In the genomic region with DNA sequence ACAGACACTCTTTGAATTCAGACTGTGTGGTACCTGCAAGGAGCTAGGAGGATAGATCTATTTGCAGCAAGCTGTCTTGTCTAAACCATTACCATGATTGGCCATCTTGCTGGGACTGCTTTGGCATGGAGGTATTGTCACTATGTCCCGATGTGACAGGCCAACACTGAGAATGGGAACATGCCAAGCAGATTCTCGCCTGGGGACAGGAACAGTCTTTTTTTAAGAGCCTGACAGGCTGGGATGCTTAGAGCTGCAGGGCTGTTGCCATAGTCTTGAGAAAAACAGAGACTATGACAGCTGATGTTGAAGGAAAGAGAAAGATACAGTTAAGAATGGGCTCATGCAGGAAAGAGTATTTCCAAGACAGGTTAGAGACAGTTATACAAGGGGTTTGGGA, we compare ENCODE assay signal across 25 mouse cellular contexts.
DNase-seq lines count a peak whose midpoint lies in the region; ATAC-seq and TF ChIP-seq lines count a peak whose summit lies in the region.
"Had no signal": no experiment of that assay in that cellular context is flagged by ENCODE, and none has a peak within 500 bp of the region (broad histone marks: within the 10 kb centered on the region; RNA-seq: fewer than 3 reads in every experiment).

No protein-coding gene starts in this region.

- peaks cover 4% of the 10 kb centered on the region for H3K79me2 ChIP-seq in MEL (ENCODE audit: control insufficient read depth, insufficient read depth, low read length, poor library complexity)

- no peak overlapping the region for H3K4me2 ChIP-seq in forebrain, postnatal 0 days (ENCODE audit: low read depth)
- H3K4me2 ChIP-seq in forebrain, embryonic 12.5 days: no peak overlapping the region
- no peak overlapping the region for H3K4me2 ChIP-seq in liver, embryonic 11.5 days
- H3K4me2 ChIP-seq: heart, embryonic 12.5 days; hindbrain, embryonic 13.5 days; liver, embryonic 13.5 days had no signal

- H3K27ac ChIP-seq in forebrain, postnatal 0 days (ENCODE audit: low read depth, low read length): no peak overlapping the region
- H3K27ac ChIP-seq in forebrain, embryonic 12.5 days: no peak overlapping the region
- peak overlapping the region; percentile 66 for H3K27ac ChIP-seq in MEL (ENCODE audit: control insufficient read depth, low read depth, low read length)
- no peak overlapping the region for H3K27ac ChIP-seq in liver, embryonic 11.5 days (ENCODE audit: low read depth, low read length)
- H3K27ac ChIP-seq: gastrocnemius, adult 2 months; heart, adult 2 months; hindbrain, embryonic 13.5 days; left cerebral cortex, adult 2 months; liver, embryonic 13.5 days; macrophage had no signal

- TF ChIP-seq RAD21 in MEL (IDR thresholded peaks at IDR 0.05; ENCODE audit: low read depth, low read length): no peak

- ATAC-seq in forebrain, postnatal 0 days: peak; percentile 54
- no peak for ATAC-seq in forebrain, embryonic 12.5 days (ENCODE audit: low FRiP score)
- no peak for ATAC-seq in liver, embryonic 11.5 days (replicated peaks; ENCODE audit: low FRiP score)
- ATAC-seq: forebrain, embryonic 14.5 days; inflammation-experienced regulatory T-cells, adult 6 months had no signal

- no peaks in the 10 kb centered on the region for H3K27me3 ChIP-seq in forebrain, postnatal 0 days (ENCODE audit: insufficient read depth, low read length)
- H3K27me3 ChIP-seq in forebrain, embryonic 12.5 days: no peaks in the 10 kb centered on the region
- no peaks in the 10 kb centered on the region for H3K27me3 ChIP-seq in MEL (ENCODE audit: control insufficient read depth in 1 of 2, insufficient read depth in 2 of 2, low read length in 2 of 2)
- no peaks in the 10 kb centered on the region for H3K27me3 ChIP-seq in liver, embryonic 11.5 days (replicated peaks; ENCODE audit: control insufficient read depth, insufficient read depth, low read length)
- H3K27me3 ChIP-seq: heart, embryonic 12.5 days; hindbrain, embryonic 13.5 days; liver, embryonic 13.5 days had no signal

- no peak overlapping the region for H3K9ac ChIP-seq in forebrain, postnatal 0 days
- H3K9ac ChIP-seq in forebrain, embryonic 12.5 days: no peak overlapping the region
- peak overlapping the region; percentile 16 for H3K9ac ChIP-seq in MEL (ENCODE audit: control insufficient read depth, low read depth, low read length, poor library complexity, severe bottlenecking)
- no peak overlapping the region for H3K9ac ChIP-seq in liver, embryonic 11.5 days (ENCODE audit: low read depth, low read length)
- H3K9ac ChIP-seq: heart, embryonic 12.5 days; hindbrain, embryonic 13.5 days; liver, embryonic 13.5 days had no signal

- peak; percentile 57 for DNase-seq in forebrain, postnatal 0 days
- DNase-seq in MEL (ENCODE audit: low read depth, low spot score): no peak
- peak; percentile 13 to 15 for DNase-seq in cerebellum, adult 18-20 months
- DNase-seq in cerebellum, postnatal 10 days: peak; percentile 47 to 58
- no peak for DNase-seq in liver, embryonic 11.5 days (ENCODE audit: low spot score)
- DNase-seq in layer of hippocampus, adult 9-10 months (ENCODE audit: low spot score): no peak
- DNase-seq: adrenal gland, postnatal 14 days; gastrocnemius, adult 2 months; heart, adult 2 months; heart, postnatal 4 days; kidney, adult 11 months; kidney, postnatal 14 days; liver, embryonic 13.5 days; lung, adult 18-20 months; lung, postnatal 10 days; midbrain, embryonic 14.5 days; right cerebral cortex, postnatal 14 days; thymus, postnatal 4 days had no signal

- H3K4me3 ChIP-seq in forebrain, postnatal 0 days (ENCODE audit: low read depth, low read length): no peak overlapping the region
- H3K4me3 ChIP-seq in forebrain, embryonic 12.5 days (replicated peaks): no peak overlapping the region
- H3K4me3 ChIP-seq in MEL (ENCODE audit: control insufficient read depth in 1 of 2, insufficient read depth in 1 of 2, low read depth in 2 of 2, low read length in 2 of 2): peak overlapping the region in 1 of 2 experiments; percentile 31; a peak in 3 of 4 replicates
- H3K4me3 ChIP-seq in liver, embryonic 11.5 days (ENCODE audit: low read depth, low read length): no peak overlapping the region
- H3K4me3 ChIP-seq: gastrocnemius, adult 2 months; heart, adult 2 months; heart, embryonic 12.5 days; hindbrain, embryonic 13.5 days; left cerebral cortex, adult 2 months; liver, embryonic 13.5 days had no signal

- no peak for TF ChIP-seq CTCF in forebrain, postnatal 0 days (IDR thresholded peaks at IDR 0.05; ENCODE audit: low read depth)
- no peak for TF ChIP-seq CTCF in MEL (IDR thresholded peaks at IDR 0.05 in 2 of 3, conservative IDR thresholded peaks at IDR 0.05 in 1 of 3; ENCODE audit: control insufficient read depth in 1 of 3, insufficient read depth in 1 of 3, low read depth in 2 of 3, low read length in 3 of 3, poor library complexity in 1 of 3, severe bottlenecking in 1 of 3)

- no peak for TF ChIP-seq EP300 in MEL (IDR thresholded peaks at IDR 0.05; ENCODE audit: low read depth in 1 of 2, low read length in 2 of 2)

- H3K4me1 ChIP-seq in forebrain, postnatal 0 days (ENCODE audit: insufficient read depth): no peaks in the 10 kb centered on the region
- peaks cover 3% of the 10 kb centered on the region for H3K4me1 ChIP-seq in forebrain, embryonic 12.5 days
- peaks cover 8 to 32% of the 10 kb centered on the region in 2 experiments for H3K4me1 ChIP-seq in MEL (ENCODE audit: control insufficient read depth in 1 of 2, insufficient read depth in 2 of 2, low read length in 2 of 2)
- no peaks in the 10 kb centered on the region for H3K4me1 ChIP-seq in liver, embryonic 11.5 days (replicated peaks; ENCODE audit: control insufficient read depth, insufficient read depth, low read length)
- H3K4me1 ChIP-seq: liver, embryonic 13.5 days had no signal

- H3K36me3 ChIP-seq in forebrain, postnatal 0 days (ENCODE audit: insufficient read depth): no peaks in the 10 kb centered on the region
- H3K36me3 ChIP-seq in forebrain, embryonic 12.5 days (replicated peaks): no peaks in the 10 kb centered on the region
- peaks cover 0 to 27% of the 10 kb centered on the region in 2 experiments; a peak in 2 of 4 replicates for H3K36me3 ChIP-seq in MEL (ENCODE audit: control insufficient read depth in 1 of 2, insufficient read depth in 2 of 2, low read length in 2 of 2)
- no peaks in the 10 kb centered on the region for H3K36me3 ChIP-seq in liver, embryonic 11.5 days (ENCODE audit: control insufficient read depth, insufficient read depth, low read length)
- H3K36me3 ChIP-seq: heart, embryonic 12.5 days; hindbrain, embryonic 13.5 days; liver, embryonic 13.5 days had no signal

- H3K9me3 ChIP-seq in forebrain, postnatal 0 days (ENCODE audit: low read length): no peaks in the 10 kb centered on the region
- no peaks in the 10 kb centered on the region for H3K9me3 ChIP-seq in forebrain, embryonic 12.5 days
- no peaks in the 10 kb centered on the region for H3K9me3 ChIP-seq in MEL (replicated peaks; ENCODE audit: insufficient read depth, low read length)
- no peaks in the 10 kb centered on the region for H3K9me3 ChIP-seq in liver, embryonic 11.5 days (ENCODE audit: control insufficient read depth, low read length)
- H3K9me3 ChIP-seq: heart, embryonic 12.5 days; hindbrain, embryonic 13.5 days; liver, embryonic 13.5 days had no signal

- no peak for TF ChIP-seq POLR2A in MEL (IDR thresholded peaks at IDR 0.05; ENCODE audit: control insufficient read depth in 1 of 2, insufficient read depth in 1 of 2, low read depth in 1 of 2, low read length in 2 of 2, poor library complexity in 1 of 2)

- WGBS in forebrain, postnatal 0 days: 49% methylated on average over 2 of the region's 2 CpGs
- WGBS in forebrain, embryonic 12.5 days: 84% methylated on average over 2 of the region's 2 CpGs
- WGBS in liver, embryonic 11.5 days: 79% methylated on average over 2 of the region's 2 CpGs

TF ChIP-seq in MEL, 35 proteins besides CTCF, POLR2A, EP300 and RAD21:
- TF ChIP-seq MAX (IDR thresholded peaks at IDR 0.05; ENCODE audit: low read length) (no peak), NELFE (IDR thresholded peaks at IDR 0.05; ENCODE audit: low read depth, low read length) (no peak), NRF1 (IDR thresholded peaks at IDR 0.05; ENCODE audit: insufficient read depth, low read depth, low read length, poor library complexity, severe bottlenecking) (no peak), CHD2 (IDR thresholded peaks at IDR 0.05; ENCODE audit: low read length) (no peak), TBP (IDR thresholded peaks at IDR 0.05; ENCODE audit: low read depth, low read length) (no peak), GABPA (IDR thresholded peaks at IDR 0.05; ENCODE audit: low read depth, low read length) (no peak), USF1 (IDR thresholded peaks at IDR 0.05; ENCODE audit: low read depth, low read length) (no peak), ZC3H11A (IDR thresholded peaks at IDR 0.05; ENCODE audit: low read depth, low read length) (no peak), HCFC1 (IDR thresholded peaks at IDR 0.05; ENCODE audit: low read depth, low read length) (no peak), MYC (IDR thresholded peaks at IDR 0.05; ENCODE audit: low read depth, low read length) (no peak), E2F4 (IDR thresholded peaks at IDR 0.05; ENCODE audit: borderline replicate concordance, low read depth, low read length) (no peak), KAT2A (conservative IDR thresholded peaks at IDR 0.05; ENCODE audit: low read depth, low read length) (no peak), MXI1 (IDR thresholded peaks at IDR 0.05; ENCODE audit: low read depth, low read length) (no peak), GATA1 (IDR thresholded peaks at IDR 0.05; ENCODE audit: low read depth, low read length) (no peak), MAZ (IDR thresholded peaks at IDR 0.05; ENCODE audit: low read depth, low read length) (no peak), TAL1 (IDR thresholded peaks at IDR 0.05; ENCODE audit: low read length) (no peak), USF2 (IDR thresholded peaks at IDR 0.05; ENCODE audit: borderline replicate concordance in 1 of 2, insufficient read depth in 1 of 2, low read depth in 1 of 2, low read length in 2 of 2) (no peak), MYB (IDR thresholded peaks at IDR 0.05; ENCODE audit: low read depth, low read length) (no peak), MAFK (IDR thresholded peaks at IDR 0.05; ENCODE audit: borderline replicate concordance, low read depth, low read length) (no peak), TCF12 (IDR thresholded peaks at IDR 0.05; ENCODE audit: low read depth, low read length) (no peak)
TF ChIP-seq in MEL: peak in this region for 0.

Comparison
In these comparisons a context has a peak if more than half of its experiments do, and no peak if none do; other contexts are left out.
1. DNase-seq: peak in forebrain, postnatal 0 days (single experiment), cerebellum, adult 18-20 months (2 of 2) and cerebellum, postnatal 10 days (2 of 2); none in MEL (single experiment), liver, embryonic 11.5 days (single experiment) and layer of hippocampus, adult 9-10 months (single experiment).